Mouse (Mus musculus): ENCODE measurements at regions not wholly inside any gene's neighbourhood (a gene's known extent, or its start where the extent isn't known, plus 50 kb on each side); places are given as distances from the start of the nearest gene placed in this dataset.

GRCm38 (mm10) chr9:50443708-50444463 lies 50.4 kb upstream of the Plet1 start:
- in situ Hi-C loops (cut with MboI; ENCODE audit: low pct_unique_long_range_greater_than_20kb in 1 of 2, low sequenced_read_pairs in 2 of 2, unreplicated experiment in 1 of 2): no loop called here

Data from mouse embryonic stem cell (cell line).